Mouse (Mus musculus): ENCODE results near the gene Nmb.

Gene Nmb

GRCm38 (mm10) chr7:80860227-80860626 is 44.6 kb downstream of the Nmb start:
- peak; percentile 56 for DNase-seq (ENCODE audit: low spot score)

DNA sequence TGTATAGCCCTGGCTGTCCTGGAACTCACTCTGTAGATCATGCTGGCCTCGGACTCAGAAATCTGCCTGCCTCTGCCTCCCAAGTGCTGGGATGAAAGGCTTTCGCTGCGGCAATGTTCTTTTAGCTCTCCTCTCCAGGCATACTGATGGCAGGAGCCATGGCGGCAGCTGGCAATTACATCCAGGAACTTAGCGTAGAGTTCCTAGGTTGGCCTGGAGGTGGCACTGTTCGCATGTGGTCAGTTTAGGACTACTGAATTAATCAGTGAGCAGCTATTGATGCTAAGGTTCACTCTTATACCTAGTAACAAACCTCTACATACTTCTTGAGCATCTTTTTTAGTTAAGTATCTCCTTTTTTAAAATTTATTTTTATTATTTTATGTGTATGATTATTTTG is 47.7 kb downstream of the Nmb start:
- DNase-seq (ENCODE audit: low spot score): peak; percentile 81

DNA sequence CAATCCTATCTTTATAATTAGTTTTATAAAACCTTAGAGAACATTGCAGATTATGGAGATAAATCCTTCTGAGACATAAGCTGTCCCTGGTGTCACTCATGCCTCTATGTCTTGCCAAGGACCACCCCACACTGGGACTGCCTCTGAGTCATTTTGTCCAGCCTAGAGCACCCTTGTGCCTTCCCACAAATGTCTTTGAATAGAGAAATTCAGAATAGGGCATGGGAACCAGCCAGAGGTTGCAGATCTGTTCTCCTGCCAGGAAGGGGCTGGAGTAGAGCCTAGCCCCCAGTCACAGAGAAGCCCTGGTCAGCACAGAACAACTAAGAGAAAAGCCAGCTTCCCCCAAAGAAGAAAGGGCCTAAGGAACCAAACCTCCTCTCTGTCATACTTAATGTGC is 49.6 kb downstream of the Nmb start:
- DNase-seq (ENCODE audit: low spot score): no peak

DNA sequence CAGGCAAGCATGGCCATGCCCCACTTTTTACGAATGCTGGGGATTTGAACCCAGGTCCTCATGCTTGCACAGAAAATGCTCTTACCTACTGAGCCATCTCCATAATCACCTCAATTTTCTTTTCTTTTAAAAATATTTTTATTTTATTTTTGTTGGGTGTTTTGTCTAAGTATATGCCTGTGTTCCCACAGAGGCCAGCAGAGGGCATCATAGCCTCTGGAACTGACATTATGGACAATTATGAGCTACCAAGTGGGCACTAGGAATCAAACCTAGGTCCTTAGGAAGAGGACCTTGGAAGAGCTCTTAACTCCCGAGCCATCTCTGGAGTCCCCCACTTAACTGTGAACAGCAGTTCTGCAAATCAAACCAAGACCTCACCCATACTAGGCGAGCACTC is 51.7 kb downstream of the Nmb start:
- DNase-seq (ENCODE audit: low spot score): no peak
